Mouse (Mus musculus): Measurements from ENCODE around the gene Pappa2.

Gene Pappa2

GRCm38 (mm10) chr1:158980390-158980789, at the start of gene Pappa2:
TSS of gene Pappa2 (minus strand) at chr1:158980490.
- DNase-seq (ENCODE audit: low read depth, low spot score): no peak

- no peak for DNase-seq (ENCODE audit: low read depth, low spot score)
Measured at GRCm38 (mm10) chr1:159029106-159029505, 48.8 kb upstream of the Pappa2 start.

GRCm38 (mm10) chr1:159014940-159015660, 34.8 kb upstream of the Pappa2 start:
- no peak for DNase-seq (ENCODE audit: low read depth, low spot score)

GRCm38 (mm10) chr1:158987042-158987441, 6.8 kb upstream of the Pappa2 start:
- DNase-seq (ENCODE audit: low read depth, low spot score): no peak

GRCm38 (mm10) chr1:158962340-158962739, 17.9 kb downstream of the Pappa2 start:
- DNase-seq (ENCODE audit: low read depth, low spot score): no peak

GRCm38 (mm10) chr1:158960984-158961383, 19.3 kb downstream of the Pappa2 start:
- DNase-seq (ENCODE audit: low read depth, low spot score): no peak

- DNase-seq (ENCODE audit: low read depth, low spot score): no peak
Measured at GRCm38 (mm10) chr1:158960549-158960948, 19.7 kb downstream of the Pappa2 start.

GRCm38 (mm10) chr1:158956361-158956760, 23.9 kb downstream of the Pappa2 start:
- no peak for DNase-seq (ENCODE audit: low read depth, low spot score)

- peak; percentile 48 for DNase-seq (ENCODE audit: low read depth, low spot score)
Measured at GRCm38 (mm10) chr1:158954785-158955184, 25.5 kb downstream of the Pappa2 start.

- DNase-seq (ENCODE audit: low read depth, low spot score): peak; percentile 74
Measured at GRCm38 (mm10) chr1:158953479-158954207, 26.6 kb downstream of the Pappa2 start.

- DNase-seq (ENCODE audit: low read depth, low spot score): no peak
Measured at GRCm38 (mm10) chr1:158949041-158949440, 31.2 kb downstream of the Pappa2 start.

GRCm38 (mm10) chr1:158947981-158948735, 32.1 kb downstream of the Pappa2 start:
- DNase-seq (ENCODE audit: low read depth, low spot score): peak; percentile 49

- DNase-seq (ENCODE audit: low read depth, low spot score): no peak
Measured at GRCm38 (mm10) chr1:158944936-158945335, 35.4 kb downstream of the Pappa2 start.

GRCm38 (mm10) chr1:158942864-158943263, 37.4 kb downstream of the Pappa2 start:
- DNase-seq (ENCODE audit: low read depth, low spot score): no peak

- DNase-seq (ENCODE audit: low read depth, low spot score): no peak
Measured at GRCm38 (mm10) chr1:158940966-158941365, 39.3 kb downstream of the Pappa2 start.

- DNase-seq (ENCODE audit: low read depth, low spot score): no peak
Measured at GRCm38 (mm10) chr1:158934447-158934846, 45.8 kb downstream of the Pappa2 start.

- DNase-seq (ENCODE audit: low read depth, low spot score): no peak
Measured at GRCm38 (mm10) chr1:158931202-158931827, 49.0 kb downstream of the Pappa2 start.

- DNase-seq (ENCODE audit: low read depth, low spot score): no peak
Measured at GRCm38 (mm10) chr1:158929369-158929768, 50.9 kb downstream of the Pappa2 start.

- no peak for DNase-seq (ENCODE audit: low read depth, low spot score)
Measured at GRCm38 (mm10) chr1:158920451-158920850, 59.8 kb downstream of the Pappa2 start.

- DNase-seq (ENCODE audit: low read depth, low spot score): no peak
Measured at GRCm38 (mm10) chr1:158918890-158919289, 61.4 kb downstream of the Pappa2 start.

- DNase-seq (ENCODE audit: low read depth, low spot score): peak; percentile 76
Measured at GRCm38 (mm10) chr1:158917067-158917466, 63.2 kb downstream of the Pappa2 start.

- peak; percentile 54 for DNase-seq (ENCODE audit: low read depth, low spot score)
Measured at GRCm38 (mm10) chr1:158915592-158915991, 64.7 kb downstream of the Pappa2 start.
